Comparison of ENCODE assay signal across 8 mouse cellular contexts in the genomic region with DNA sequence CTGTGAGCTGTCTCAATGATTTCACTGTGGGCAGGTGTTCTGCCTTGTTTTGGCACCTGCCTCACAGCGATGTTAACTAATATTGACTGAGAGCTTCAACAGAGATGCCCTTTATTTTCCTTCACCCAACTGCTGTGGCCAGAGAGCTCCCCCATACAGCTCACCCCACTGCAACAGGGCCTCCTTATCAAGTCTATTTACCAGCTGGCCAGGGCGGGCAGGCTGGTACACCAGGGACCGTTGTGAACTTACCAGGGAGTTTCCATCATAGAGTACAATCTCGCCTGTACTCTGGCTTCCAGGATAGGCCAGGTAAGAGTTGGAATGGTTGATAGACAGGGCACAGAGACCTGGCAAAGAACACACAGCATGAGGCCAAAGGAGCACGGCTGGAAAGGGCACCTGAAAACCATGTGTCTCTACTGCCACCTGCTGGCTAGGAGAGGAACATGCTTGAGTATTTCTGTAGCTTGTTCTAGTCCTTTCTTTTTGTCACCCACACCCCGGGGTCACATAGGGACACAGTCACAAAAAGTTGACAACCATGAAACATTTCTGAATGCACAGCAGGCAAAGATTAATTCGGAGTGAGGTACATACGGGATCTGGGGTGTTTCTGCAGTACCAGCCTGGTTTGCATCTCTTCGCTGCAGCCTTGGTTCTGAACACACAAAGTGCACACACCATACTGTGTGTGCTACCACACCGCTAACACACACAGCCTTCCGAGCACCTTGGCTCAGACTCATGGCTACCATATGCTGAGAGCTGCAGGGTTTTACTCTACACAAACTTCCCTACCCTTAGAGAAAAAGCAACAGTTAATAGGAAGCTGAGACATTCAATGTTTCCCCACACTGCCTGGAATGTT. TPM values are rescaled to one million over a fixed set of nuclear protein-coding genes. Genes with fewer than 3 reads are reported as not detected.
DNase-seq lines count a peak whose midpoint lies in the region; ATAC-seq and TF ChIP-seq lines count a peak whose summit lies in the region.

No protein-coding gene starts in this region.

- no peaks in the 10 kb centered on the region for H3K27me3 ChIP-seq in limb, embryonic 10.5 days (ENCODE audit: low read depth, poor library complexity, severe bottlenecking)
- no peaks in the 10 kb centered on the region for H3K27me3 ChIP-seq in midbrain, embryonic 14.5 days (ENCODE audit: control insufficient read depth, insufficient read depth, low read length)
- H3K27me3 ChIP-seq in small intestine, adult 2 months (ENCODE audit: control insufficient read depth, insufficient read depth, low read length) = no peaks in the 10 kb centered on the region

- no peaks in the 10 kb centered on the region for H3K9me3 ChIP-seq in limb, embryonic 10.5 days (replicated peaks)
- H3K9me3 ChIP-seq in midbrain, embryonic 14.5 days (ENCODE audit: control insufficient read depth, low read length) = no peaks in the 10 kb centered on the region

- ATAC-seq in midbrain, embryonic 14.5 days (ENCODE audit: low FRiP score, low TSS enrichment) = 0 out of 2 replicates have a peak, but pooled peaks have one; percentile 48

- H3K4me2 ChIP-seq in midbrain, embryonic 14.5 days (ENCODE audit: low read length) = no peak overlapping the region

- no peak overlapping the region for H3K4me3 ChIP-seq in gastrocnemius, adult 2 months
- no peak overlapping the region for H3K4me3 ChIP-seq in limb, embryonic 10.5 days
- no peak overlapping the region for H3K4me3 ChIP-seq in midbrain, embryonic 14.5 days (replicated peaks; ENCODE audit: low read depth, low read length)
- H3K4me3 ChIP-seq in small intestine, adult 2 months (ENCODE audit: low read depth, low read length) = no peak overlapping the region

- no peak for TF ChIP-seq POLR2A in small intestine, adult 2 months (IDR thresholded peaks at IDR 0.05; ENCODE audit: low read depth, low read length)

- peak; percentile 93 for DNase-seq in heart, adult 11 months
- no peak for DNase-seq in heart, postnatal 25 days (ENCODE audit: low spot score)
- DNase-seq in cerebellum, postnatal 36 days = peak; percentile 82 to 90
- peak; percentile 76 for DNase-seq in gastrocnemius, adult 2 months
- DNase-seq in kidney, adult 18-20 months = peak; percentile 76
- DNase-seq in limb, embryonic 10.5 days (ENCODE audit: low spot score) = peak; percentile 78
- DNase-seq in midbrain, embryonic 14.5 days = peak; percentile 90

- intact Hi-C loops in heart, postnatal 25 days (cut with DNase I) = loop anchor here (1.0 to 5.0 kb wide), 4 partner anchors 140 to 343 kb away; no protein-coding TSS in a partner anchor
- intact Hi-C loops in gastrocnemius, adult 2 months (cut with DNase I) = loop anchor here (1.0 to 5.0 kb wide), 3 partner anchors 140 to 343 kb away; no protein-coding TSS in a partner anchor

- H3K36me3 ChIP-seq in limb, embryonic 10.5 days = peaks cover 52% of the 10 kb centered on the region
- H3K36me3 ChIP-seq in midbrain, embryonic 14.5 days (ENCODE audit: control insufficient read depth, insufficient read depth, low read length) = no peaks in the 10 kb centered on the region
- H3K36me3 ChIP-seq in small intestine, adult 2 months (ENCODE audit: control insufficient read depth, insufficient read depth, low read length) = peaks cover 3% of the 10 kb centered on the region; the same call in 1 of the 2 replicates

- H3K9ac ChIP-seq in midbrain, embryonic 14.5 days (replicated peaks; ENCODE audit: low read length) = no peak overlapping the region

- peaks cover 17% of the 10 kb centered on the region for H3K4me1 ChIP-seq in limb, embryonic 10.5 days
- no peaks in the 10 kb centered on the region for H3K4me1 ChIP-seq in midbrain, embryonic 14.5 days (ENCODE audit: control insufficient read depth, insufficient read depth, low read length)
- H3K4me1 ChIP-seq in small intestine, adult 2 months (ENCODE audit: control insufficient read depth, insufficient read depth, insufficient read length, low read length) = peaks cover 11% of the 10 kb centered on the region

- no peak overlapping the region for H3K27ac ChIP-seq in gastrocnemius, adult 2 months
- no peak overlapping the region for H3K27ac ChIP-seq in limb, embryonic 10.5 days
- H3K27ac ChIP-seq in midbrain, embryonic 14.5 days (replicated peaks; ENCODE audit: low read depth, low read length) = no peak overlapping the region
- H3K27ac ChIP-seq in small intestine, adult 2 months (ENCODE audit: insufficient read depth, low read depth, low read length) = no peak overlapping the region

- 53% methylated on average over 11 of the region's 11 CpGs for WGBS in limb, embryonic 10.5 days
- 45% methylated on average over 11 of the region's 11 CpGs for WGBS in midbrain, embryonic 14.5 days
- WGBS in small intestine, adult 2 months = 27% methylated on average over 11 of the region's 11 CpGs

- TF ChIP-seq CTCF in gastrocnemius, adult 2 months (IDR thresholded peaks at IDR 0.05) = peak; percentile 96
- peak; percentile 86; the same call in 1 of the 2 replicates for TF ChIP-seq CTCF in small intestine, adult 2 months (IDR thresholded peaks at IDR 0.05; ENCODE audit: extremely low read depth, insufficient read length, insufficient replicate concordance, low read depth, low read length)

RNA-seq across cellular contexts. Expression of a gene that starts 26.7 kb away (rescaled TPM):
- 100 to 1,000 TPM; 105 to 107 TPM for total RNA-seq in heart, postnatal 25 days (2021)
- total RNA-seq in gastrocnemius, adult 2 months (2021) = 10 to 100 TPM; 53.0 to 60.8 TPM
- polyA plus RNA-seq in limb, embryonic 10.5 days (2016; fragmentation: Nextera tagmentation; extraction: Ambion mirVana) = 33.3 and 42.3 TPM in 2 replicates
- polyA plus RNA-seq in midbrain, embryonic 14.5 days (2014; fragmentation: Nextera tagmentation; extraction: Ambion mirVana) = 6.5 and 9.9 TPM in 2 replicates
- polyA plus RNA-seq in small intestine, adult 2 months (2012; rRNA removed) = 5.4 and 6.7 TPM in 2 replicates
